Mouse (Mus musculus) lung, adult 2 months (tissue): ENCODE results near the gene Dap.

Source experiments
- CTCF ChIP-seq: fragments of 200-500 bp; IDR thresholded peaks from 2 replicates; pipeline ENCODE4 v1.5.1; 2011; ENCODE audit warnings: mild to moderate bottlenecking, low read length, control low read depth; ENCODE audit not compliant: insufficient read depth
- POLR2A ChIP-seq: fragments of 200-500 bp; IDR thresholded peaks from 2 replicates; pipeline ENCODE4 v1.6.1; 2011; ENCODE audit warnings: low read depth, mild to moderate bottlenecking, control low read depth, low read length, borderline replicate concordance; ENCODE audit errors: extremely low read depth

GRCm38 (mm10) chr15:31265404-31265803 is 41.3 kb downstream of the Dap start:
- TF ChIP-seq CTCF: no peak
- no peak for TF ChIP-seq POLR2A
